Mouse (Mus musculus) liver, postnatal 0 days (tissue): Measurements from ENCODE around the gene Eef1akmt1.

ENCODE experiments used
- CTCF ChIP-seq: sonication (generic); IDR thresholded peaks from 2 replicates; pipeline ENCODE4 v1.5.1; 2016; ENCODE audit warnings: antibody characterized with exemption, low read depth
- EP300 ChIP-seq: IDR thresholded peaks from 2 replicates; pipeline ENCODE4 v1.6.1; 2016; ENCODE audit warnings: antibody characterized with exemption, low read depth, mild to moderate bottlenecking

DNA sequence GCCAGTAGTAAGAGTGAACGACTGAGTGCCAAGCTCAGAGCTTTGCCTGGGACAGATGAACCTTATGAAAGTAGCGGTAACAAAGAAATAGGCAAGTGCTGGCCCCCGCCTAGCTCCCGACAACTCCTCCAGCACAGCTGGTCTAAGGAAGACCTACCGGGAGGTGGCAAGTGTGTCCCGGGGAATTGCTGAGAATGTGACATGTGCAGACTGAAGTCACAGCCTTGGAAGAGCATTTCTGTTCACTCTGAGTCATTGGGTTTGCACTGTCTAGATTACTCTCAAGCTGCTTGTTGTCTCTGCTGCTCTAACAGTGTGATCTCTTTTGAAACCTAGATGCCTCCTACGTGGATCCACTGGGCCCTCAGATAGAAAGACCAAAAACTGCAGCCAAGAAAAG, 54.4 kb downstream of the Eef1akmt1 start:
- TF ChIP-seq EP300 (no peak), CTCF (no peak)
